ENCODE assay signal across 18 mouse cellular contexts in the genomic region with DNA sequence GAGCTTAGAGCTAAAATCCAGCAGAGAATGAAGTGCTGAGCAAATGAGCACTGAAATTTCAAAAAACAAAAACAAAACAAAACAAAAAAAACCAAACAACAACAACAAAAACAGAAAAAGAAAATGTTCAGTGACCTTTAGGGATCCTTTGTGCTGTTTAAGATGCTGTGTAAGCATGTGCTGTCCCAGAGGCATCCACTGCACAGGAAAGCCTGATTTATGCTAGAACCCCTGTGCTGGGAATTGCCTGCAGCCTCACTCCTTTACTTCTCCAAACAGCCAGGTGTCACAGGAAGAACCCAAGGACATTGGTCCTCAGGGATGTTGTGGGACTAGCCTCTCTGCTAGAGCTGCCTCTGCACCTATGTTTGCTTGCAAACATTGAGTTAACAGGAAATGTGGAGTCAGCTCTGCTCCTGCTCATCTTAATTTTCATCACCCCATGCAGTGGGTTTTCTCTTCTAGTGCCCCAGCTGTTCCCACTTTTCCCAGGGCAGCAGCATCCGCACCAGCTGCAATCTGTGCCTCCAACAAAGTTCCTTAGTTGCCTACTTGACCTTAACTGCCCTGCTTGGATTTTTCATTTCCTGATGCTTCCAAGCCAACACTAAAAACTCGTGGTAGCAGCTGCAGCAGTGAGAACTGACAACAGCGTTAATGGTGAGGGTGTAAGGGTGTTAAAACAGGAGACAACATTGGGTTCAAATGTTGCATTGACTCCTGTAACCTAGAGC.
A peak's percentile ranks its signal among the peaks of the same experiment; 100 is the strongest.
DNase-seq lines count a peak whose midpoint lies in the region; ATAC-seq and TF ChIP-seq lines count a peak whose summit lies in the region.
"Had no signal": no experiment of that assay in that cellular context is flagged by ENCODE, and none has a peak within 500 bp of the region (broad histone marks: within the 10 kb centered on the region; RNA-seq: fewer than 3 reads in every experiment).

No protein-coding gene starts in this region.

- no peak overlapping the region for H3K4me2 ChIP-seq in midbrain, postnatal 0 days (ENCODE audit: low read depth, low read length, poor library complexity, severe bottlenecking)
- H3K4me2 ChIP-seq in forebrain, embryonic 16.5 days (ENCODE audit: low read length) = no peak overlapping the region
- no peak overlapping the region for H3K4me2 ChIP-seq in limb, embryonic 11.5 days (ENCODE audit: low read depth, severe bottlenecking)
- no peak overlapping the region for H3K4me2 ChIP-seq in neural tube, embryonic 14.5 days (ENCODE audit: low read depth, low read length)
- no peak overlapping the region for H3K4me2 ChIP-seq in stomach, postnatal 0 days (replicated peaks; ENCODE audit: low read depth)
- no peak overlapping the region for H3K4me2 ChIP-seq in liver, embryonic 12.5 days
- H3K4me2 ChIP-seq: kidney, embryonic 15.5 days; limb, embryonic 13.5 days had no signal

- no peaks in the 10 kb centered on the region for H3K9me3 ChIP-seq in midbrain, embryonic 10.5 days (replicated peaks)
- no peaks in the 10 kb centered on the region for H3K9me3 ChIP-seq in midbrain, postnatal 0 days (ENCODE audit: low read length)
- H3K9me3 ChIP-seq in forebrain, embryonic 16.5 days (ENCODE audit: control insufficient read depth, low read length) = no peaks in the 10 kb centered on the region
- no peaks in the 10 kb centered on the region for H3K9me3 ChIP-seq in limb, embryonic 11.5 days (ENCODE audit: control insufficient read depth, low read length)
- H3K9me3 ChIP-seq in neural tube, embryonic 14.5 days (ENCODE audit: control insufficient read depth, low read length) = no peaks in the 10 kb centered on the region
- no peaks in the 10 kb centered on the region for H3K9me3 ChIP-seq in stomach, postnatal 0 days (ENCODE audit: control insufficient read depth, low read length)
- no peaks in the 10 kb centered on the region for H3K9me3 ChIP-seq in liver, embryonic 12.5 days (replicated peaks)
- H3K9me3 ChIP-seq: kidney, embryonic 15.5 days; limb, embryonic 13.5 days had no signal

- no peaks in the 10 kb centered on the region for H3K36me3 ChIP-seq in midbrain, embryonic 10.5 days
- H3K36me3 ChIP-seq in midbrain, postnatal 0 days (ENCODE audit: insufficient read depth, low read length) = no peaks in the 10 kb centered on the region
- no peaks in the 10 kb centered on the region for H3K36me3 ChIP-seq in forebrain, embryonic 16.5 days (ENCODE audit: control insufficient read depth, insufficient read depth)
- H3K36me3 ChIP-seq in limb, embryonic 11.5 days (ENCODE audit: control insufficient read depth, insufficient read depth, low read length) = no peaks in the 10 kb centered on the region
- no peaks in the 10 kb centered on the region for H3K36me3 ChIP-seq in neural tube, embryonic 14.5 days (ENCODE audit: control insufficient read depth, insufficient read depth, low read length)
- no peaks in the 10 kb centered on the region for H3K36me3 ChIP-seq in stomach, postnatal 0 days (ENCODE audit: control insufficient read depth, insufficient read depth, low read length)
- H3K36me3 ChIP-seq in liver, embryonic 12.5 days = no peaks in the 10 kb centered on the region
- H3K36me3 ChIP-seq: kidney, embryonic 15.5 days; limb, embryonic 13.5 days had no signal

- 58% methylated on average over 3 of the region's 3 CpGs for WGBS in midbrain, embryonic 10.5 days
- WGBS in midbrain, postnatal 0 days = 51% methylated on average over 3 of the region's 3 CpGs
- WGBS in forebrain, embryonic 16.5 days = 55% methylated on average over 3 of the region's 3 CpGs
- WGBS in limb, embryonic 11.5 days = 19% methylated on average over 3 of the region's 3 CpGs
- 22% methylated on average over 3 of the region's 3 CpGs for WGBS in neural tube, embryonic 14.5 days
- 37% methylated on average over 3 of the region's 3 CpGs for WGBS in stomach, postnatal 0 days
- WGBS in liver, embryonic 12.5 days (ENCODE audit: insufficient replicate concordance) = 35% methylated on average over 3 of the region's 3 CpGs

- 0 out of 2 replicates have a peak overlapping the region, but pooled peaks have one; percentile 14 for H3K27ac ChIP-seq in midbrain, embryonic 10.5 days (replicated peaks)
- no peak overlapping the region; the same call in 1 of the 2 replicates for H3K27ac ChIP-seq in midbrain, postnatal 0 days (ENCODE audit: low read depth, low read length)
- H3K27ac ChIP-seq in forebrain, embryonic 16.5 days (ENCODE audit: low read length) = no peak overlapping the region
- H3K27ac ChIP-seq in limb, embryonic 11.5 days (replicated peaks; ENCODE audit: low read depth, low read length) = no peak overlapping the region
- 0 out of 2 replicates have a peak overlapping the region, but pooled peaks have one; percentile 18 for H3K27ac ChIP-seq in neural tube, embryonic 14.5 days (ENCODE audit: low read depth, low read length)
- H3K27ac ChIP-seq in stomach, postnatal 0 days (replicated peaks) = no peak overlapping the region
- no peak overlapping the region for H3K27ac ChIP-seq in liver, embryonic 12.5 days
- H3K27ac ChIP-seq: kidney, embryonic 15.5 days; left cerebral cortex, adult 2 months; limb, embryonic 13.5 days; macrophage had no signal

- no peaks in the 10 kb centered on the region for H3K27me3 ChIP-seq in midbrain, embryonic 10.5 days (ENCODE audit: low read depth, poor library complexity, severe bottlenecking)
- H3K27me3 ChIP-seq in midbrain, postnatal 0 days (ENCODE audit: insufficient read depth, low read length) = no peaks in the 10 kb centered on the region
- no peaks in the 10 kb centered on the region for H3K27me3 ChIP-seq in forebrain, embryonic 16.5 days (replicated peaks; ENCODE audit: control insufficient read depth, insufficient read depth, low read length)
- no peaks in the 10 kb centered on the region for H3K27me3 ChIP-seq in limb, embryonic 11.5 days (ENCODE audit: control insufficient read depth, insufficient read depth, low read length)
- no peaks in the 10 kb centered on the region for H3K27me3 ChIP-seq in neural tube, embryonic 14.5 days (ENCODE audit: control insufficient read depth, insufficient read depth, low read length)
- no peaks in the 10 kb centered on the region for H3K27me3 ChIP-seq in stomach, postnatal 0 days (ENCODE audit: control insufficient read depth, insufficient read depth, low read length)
- no peaks in the 10 kb centered on the region for H3K27me3 ChIP-seq in liver, embryonic 12.5 days (replicated peaks)
- H3K27me3 ChIP-seq: kidney, embryonic 15.5 days; limb, embryonic 13.5 days had no signal

- H3K4me3 ChIP-seq in midbrain, embryonic 10.5 days = no peak overlapping the region
- H3K4me3 ChIP-seq in midbrain, postnatal 0 days (ENCODE audit: low read depth, low read length) = no peak overlapping the region
- H3K4me3 ChIP-seq in forebrain, embryonic 16.5 days (replicated peaks; ENCODE audit: low read length) = no peak overlapping the region
- H3K4me3 ChIP-seq in limb, embryonic 11.5 days (ENCODE audit: low read depth, low read length) = no peak overlapping the region
- H3K4me3 ChIP-seq in neural tube, embryonic 14.5 days (ENCODE audit: low read depth, low read length) = no peak overlapping the region
- H3K4me3 ChIP-seq in stomach, postnatal 0 days (ENCODE audit: low read depth, low read length) = no peak overlapping the region
- H3K4me3 ChIP-seq in liver, embryonic 12.5 days = no peak overlapping the region
- H3K4me3 ChIP-seq: kidney, embryonic 15.5 days; left cerebral cortex, adult 2 months; limb, embryonic 13.5 days had no signal

- H3K9ac ChIP-seq in midbrain, postnatal 0 days (replicated peaks; ENCODE audit: low read length, poor library complexity, severe bottlenecking) = no peak overlapping the region
- no peak overlapping the region for H3K9ac ChIP-seq in forebrain, embryonic 16.5 days (replicated peaks; ENCODE audit: low read depth, low read length)
- no peak overlapping the region for H3K9ac ChIP-seq in limb, embryonic 11.5 days (ENCODE audit: low read length)
- H3K9ac ChIP-seq in neural tube, embryonic 14.5 days (replicated peaks; ENCODE audit: low read depth, low read length) = no peak overlapping the region
- no peak overlapping the region for H3K9ac ChIP-seq in stomach, postnatal 0 days (ENCODE audit: low read length)
- H3K9ac ChIP-seq in liver, embryonic 12.5 days = no peak overlapping the region
- H3K9ac ChIP-seq: kidney, embryonic 15.5 days; limb, embryonic 13.5 days; liver, postnatal 0 days had no signal

- TF ChIP-seq EP300 in stomach, postnatal 0 days (optimal IDR thresholded peaks at IDR 0.05) = no peak

- TF ChIP-seq CTCF in midbrain, postnatal 0 days (IDR thresholded peaks at IDR 0.05) = no peak
- no peak for TF ChIP-seq CTCF in stomach, postnatal 0 days (IDR thresholded peaks at IDR 0.05; ENCODE audit: low read depth)

- ATAC-seq in midbrain, postnatal 0 days (ENCODE audit: low FRiP score) = no peak
- ATAC-seq in forebrain, embryonic 16.5 days = peak; percentile 38; the same call in 1 of the 2 replicates
- no peak for ATAC-seq in limb, embryonic 11.5 days (ENCODE audit: insufficient number of reproducible peaks, low FRiP score, low TSS enrichment, low read depth)
- peak; percentile 24; the same call in 1 of the 2 replicates for ATAC-seq in neural tube, embryonic 14.5 days (ENCODE audit: low read depth)
- no peak for ATAC-seq in stomach, postnatal 0 days (ENCODE audit: low FRiP score, low TSS enrichment)
- ATAC-seq in CD4-positive, CD25-positive, alpha-beta regulatory T cell, adult 4 months = no peak
- no peak for ATAC-seq in liver, embryonic 12.5 days
- ATAC-seq: inflammation-experienced regulatory T-cells, adult 6 months; liver, postnatal 0 days had no signal

- H3K4me1 ChIP-seq in midbrain, embryonic 10.5 days = 0 out of 2 replicates have a peak, but pooled peaks cover 4% of the 10 kb centered on the region
- no peaks in the 10 kb centered on the region for H3K4me1 ChIP-seq in midbrain, postnatal 0 days (ENCODE audit: insufficient read depth, low read length)
- H3K4me1 ChIP-seq in forebrain, embryonic 16.5 days (replicated peaks; ENCODE audit: control insufficient read depth, insufficient read depth, low read length) = 0 out of 2 replicates have a peak, but pooled peaks cover under 1% of the 10 kb centered on the region
- H3K4me1 ChIP-seq in limb, embryonic 11.5 days (ENCODE audit: control insufficient read depth, insufficient read depth, low read length) = no peaks in the 10 kb centered on the region
- H3K4me1 ChIP-seq in neural tube, embryonic 14.5 days (ENCODE audit: control insufficient read depth, insufficient read depth, low read length) = no peaks in the 10 kb centered on the region; the same call in 1 of the 2 replicates
- no peaks in the 10 kb centered on the region for H3K4me1 ChIP-seq in stomach, postnatal 0 days (replicated peaks; ENCODE audit: control insufficient read depth, insufficient read depth)
- no peaks in the 10 kb centered on the region for H3K4me1 ChIP-seq in liver, embryonic 12.5 days
- H3K4me1 ChIP-seq: kidney, embryonic 15.5 days; limb, embryonic 13.5 days had no signal

- DNase-seq in midbrain, embryonic 10.5 days (ENCODE audit: low spot score) = no peak
- no peak for DNase-seq in midbrain, postnatal 0 days (ENCODE audit: low spot score)
- DNase-seq in limb, embryonic 11.5 days (ENCODE audit: low spot score) = peak; percentile 22
- no peak for DNase-seq in stomach, postnatal 0 days (ENCODE audit: low spot score)
- DNase-seq: cerebellum, adult 11-12 months; gastrocnemius, postnatal 10 days; liver, postnatal 0 days; right cerebral cortex, postnatal 4 days; thymus, adult 2 months had no signal

Comparison
In these comparisons a context has a peak if more than half of its experiments do, and no peak if none do; other contexts are left out.
1. H3K27ac ChIP-seq: peak in midbrain, embryonic 10.5 days (single experiment) and neural tube, embryonic 14.5 days (single experiment); none in midbrain, postnatal 0 days (single experiment), forebrain, embryonic 16.5 days (single experiment), limb, embryonic 11.5 days (single experiment), stomach, postnatal 0 days (single experiment) and liver, embryonic 12.5 days (single experiment).
2. ATAC-seq: peak in forebrain, embryonic 16.5 days (single experiment) and neural tube, embryonic 14.5 days (single experiment); none in midbrain, postnatal 0 days (single experiment), limb, embryonic 11.5 days (single experiment), stomach, postnatal 0 days (single experiment), CD4-positive, CD25-positive, alpha-beta regulatory T cell, adult 4 months (single experiment) and liver, embryonic 12.5 days (single experiment).